Mouse (Mus musculus) small intestine, adult 2 months (tissue): ENCODE results near the gene Derl3.
"Not testable (repeated sequence)": the region's sequence is repeated elsewhere in the genome, so short reads cannot be mapped to it uniquely, and the experiment has no call there.

ENCODE experiments used
- CTCF ChIP-seq: fragments of 200-500 bp; IDR thresholded peaks from 2 replicates; pipeline ENCODE4 v1.5.1; 2012; ENCODE audit warnings: low read depth, mild to moderate bottlenecking, control low read depth, inconsistent platforms, low read length, moderate library complexity, mixed read lengths; ENCODE audit not compliant: insufficient replicate concordance, insufficient read length; ENCODE audit errors: extremely low read depth
- POLR2A ChIP-seq: fragments of 200-500 bp; IDR thresholded peaks from 2 replicates; pipeline ENCODE4 v1.6.1; 2012; ENCODE audit warnings: low read depth, mild to moderate bottlenecking, control low read depth, inconsistent platforms, low read length, moderate library complexity

DNA sequence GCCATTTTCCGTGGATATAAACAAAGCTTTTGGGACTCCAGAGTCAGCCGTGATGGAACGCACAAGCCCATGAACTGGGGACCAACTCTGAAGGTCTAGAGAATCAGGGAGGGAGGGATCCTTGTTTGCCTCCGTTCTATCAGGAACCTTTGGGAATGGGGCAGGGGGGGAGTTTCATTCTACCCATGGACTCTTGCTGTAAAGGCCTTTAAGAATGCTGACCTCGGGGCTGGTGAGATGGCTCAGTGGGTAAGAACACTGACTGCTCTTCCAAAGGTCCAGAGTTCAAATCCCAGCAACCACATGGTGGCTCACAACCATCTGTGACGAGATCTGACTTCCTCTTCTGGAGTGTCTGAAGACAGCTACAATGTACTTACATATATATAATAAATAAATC, 49.3 kb upstream of the Derl3 start:
- TF ChIP-seq POLR2A, CTCF: not testable (repeated sequence)
